Mouse (Mus musculus): ENCODE results near the gene Ttll4.

Gene Ttll4

GRCm38 (mm10) chr1:74740846-74741245 lies 79.3 kb downstream of the Ttll4 start:
- in situ Hi-C loops (cut with MboI; ENCODE audit: low pct_unique_long_range_greater_than_20kb in 1 of 2, low sequenced_read_pairs in 2 of 2, unreplicated experiment in 1 of 2), result no loop called here

- in situ Hi-C loops (cut with MboI; ENCODE audit: low pct_unique_long_range_greater_than_20kb in 1 of 2, low sequenced_read_pairs in 2 of 2, unreplicated experiment in 1 of 2), result no loop called here
Observed at GRCm38 (mm10) chr1:74747335-74747734, 85.8 kb downstream of the Ttll4 start.

GRCm38 (mm10) chr1:74748643-74749271 lies 87.2 kb downstream of the Ttll4 start, which contains the start of gene Prkag3:
Prkag3 (minus strand) TSS chr1:74749221.
- in situ Hi-C loops (cut with MboI; ENCODE audit: low pct_unique_long_range_greater_than_20kb in 1 of 2, low sequenced_read_pairs in 2 of 2, unreplicated experiment in 1 of 2), result no loop called here

GRCm38 (mm10) chr1:74749301-74749700 lies 87.8 kb downstream of the Ttll4 start:
- in situ Hi-C loops (cut with MboI; ENCODE audit: low pct_unique_long_range_greater_than_20kb in 1 of 2, low sequenced_read_pairs in 2 of 2, unreplicated experiment in 1 of 2), result no loop called here

- in situ Hi-C loops (cut with MboI; ENCODE audit: low pct_unique_long_range_greater_than_20kb in 1 of 2, low sequenced_read_pairs in 2 of 2, unreplicated experiment in 1 of 2), result no loop called here
Observed at GRCm38 (mm10) chr1:74750683-74751082, 89.1 kb downstream of the Ttll4 start.

GRCm38 (mm10) chr1:74752150-74752549 lies 90.6 kb downstream of the Ttll4 start:
- in situ Hi-C loops (cut with MboI; ENCODE audit: low pct_unique_long_range_greater_than_20kb in 1 of 2, low sequenced_read_pairs in 2 of 2, unreplicated experiment in 1 of 2), result no loop called here

GRCm38 (mm10) chr1:74752833-74753232 lies 91.3 kb downstream of the Ttll4 start:
- in situ Hi-C loops (cut with MboI; ENCODE audit: low pct_unique_long_range_greater_than_20kb in 1 of 2, low sequenced_read_pairs in 2 of 2, unreplicated experiment in 1 of 2), result no loop called here

Measured in mouse embryonic stem cell (cell line).